Mouse (Mus musculus): Measurements from ENCODE around the gene Mex3a.

DNA sequence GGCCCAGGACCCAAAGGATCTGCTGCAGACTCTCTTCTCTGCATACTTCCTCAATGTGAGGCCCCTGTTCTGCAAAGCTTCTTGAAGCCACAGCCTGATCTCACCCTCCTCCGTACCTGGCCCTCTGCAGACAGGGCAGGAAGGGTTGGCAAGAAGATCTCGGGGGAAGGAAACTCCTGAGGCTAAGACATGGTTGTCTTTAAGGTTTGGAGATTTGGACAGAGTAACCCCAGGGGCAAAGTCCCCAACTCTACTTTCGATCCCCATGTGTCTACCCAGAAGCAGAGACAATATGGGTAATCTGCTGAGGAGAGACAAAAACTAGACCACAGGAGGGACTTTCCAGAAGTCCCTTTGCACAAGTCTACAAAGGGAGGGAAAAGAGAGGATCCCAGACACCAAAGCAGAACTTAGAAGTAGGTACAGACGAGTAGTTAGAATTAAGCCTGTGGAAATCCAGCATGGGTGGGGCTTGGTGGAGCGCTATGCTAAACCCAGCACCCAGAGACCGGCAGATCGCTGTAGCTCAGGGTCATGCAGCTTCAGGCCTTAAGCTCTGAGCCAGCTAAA, 18.6 kb upstream of the Mex3a start:
- no peak for TF ChIP-seq POLR2A (IDR thresholded peaks at IDR 0.05; ENCODE audit: low read depth, low read length)
- TF ChIP-seq CTCF (IDR thresholded peaks at IDR 0.05; ENCODE audit: extremely low read depth, insufficient read depth, insufficient read length, insufficient replicate concordance), result no peak
